Mouse (Mus musculus): ENCODE measurements around the gene Zbtb32.
A peak's percentile ranks its signal among the peaks of the same experiment; 100 is the strongest.

Gene Zbtb32

GRCm38 (mm10) chr7:30567555-30567954 lies 31.2 kb downstream of the Zbtb32 start:
- DNase-seq (ENCODE audit: low read depth, low spot score), result no peak

- no peak for DNase-seq (ENCODE audit: low read depth, low spot score)
These were observed 32.7 kb downstream of the Zbtb32 start for GRCm38 (mm10) chr7:30566033-30566432.

- no peak for DNase-seq (ENCODE audit: low read depth, low spot score)
These were observed 33.6 kb downstream of the Zbtb32 start, which contains the start of gene Igflr1 for GRCm38 (mm10) chr7:30564970-30565571. Igflr1 (plus strand) TSS chr7:30565427.

GRCm38 (mm10) chr7:30563906-30564280 lies 34.8 kb downstream of the Zbtb32 start:
- DNase-seq (ENCODE audit: low read depth, low spot score), result peak; percentile 44

GRCm38 (mm10) chr7:30563117-30563905 lies 35.4 kb downstream of the Zbtb32 start, which contains the start of the genes U2af1l4, Gm49396 and Psenen:
U2af1l4 (plus strand) TSS chr7:30563301.
Gm49396 (plus strand) TSS chr7:30563344.
Psenen (minus strand) TSS chr7:30563627.
- DNase-seq (ENCODE audit: low read depth, low spot score), result peak; percentile 99

- DNase-seq (ENCODE audit: low read depth, low spot score), result peak; percentile 40
These were observed 36.1 kb downstream of the Zbtb32 start for GRCm38 (mm10) chr7:30562526-30563116.

GRCm38 (mm10) chr7:30560296-30560695 lies 38.4 kb downstream of the Zbtb32 start:
- DNase-seq (ENCODE audit: low read depth, low spot score), result no peak

GRCm38 (mm10) chr7:30559443-30559954 lies 39.2 kb downstream of the Zbtb32 start, which contains the start of gene Lin37:
Lin37 (minus strand) TSS chr7:30559838.
- peak; percentile 100 for DNase-seq (ENCODE audit: low read depth, low spot score)

GRCm38 (mm10) chr7:30558656-30559442 lies 39.9 kb downstream of the Zbtb32 start:
- DNase-seq (ENCODE audit: low read depth, low spot score), result peak; percentile 36

- DNase-seq (ENCODE audit: low read depth, low spot score), result peak; percentile 39
These were observed 40.7 kb downstream of the Zbtb32 start for GRCm38 (mm10) chr7:30557901-30558514.

- DNase-seq (ENCODE audit: low read depth, low spot score), result no peak
These were observed 41.7 kb downstream of the Zbtb32 start for GRCm38 (mm10) chr7:30556894-30557536.

- no peak for DNase-seq (ENCODE audit: low read depth, low spot score)
These were observed 44.7 kb downstream of the Zbtb32 start for GRCm38 (mm10) chr7:30553810-30554584.

GRCm38 (mm10) chr7:30553021-30553589 lies 45.6 kb downstream of the Zbtb32 start:
- DNase-seq (ENCODE audit: low read depth, low spot score), result peak; percentile 59

GRCm38 (mm10) chr7:30552102-30553020 lies 46.3 kb downstream of the Zbtb32 start, which contains the start of the genes Hspb6 and Proser3:
Hspb6 (plus strand) TSS chr7:30552178.
Proser3 (minus strand) TSS chr7:30552299.
- DNase-seq (ENCODE audit: low read depth, low spot score), result peak; percentile 100

GRCm38 (mm10) chr7:30551445-30552101 lies 47.1 kb downstream of the Zbtb32 start:
- no peak for DNase-seq (ENCODE audit: low read depth, low spot score)

GRCm38 (mm10) chr7:30550603-30551002 lies 48.1 kb downstream of the Zbtb32 start:
- DNase-seq (ENCODE audit: low read depth, low spot score), result no peak

GRCm38 (mm10) chr7:30549880-30550279 lies 48.8 kb downstream of the Zbtb32 start:
- DNase-seq (ENCODE audit: low read depth, low spot score), result no peak

All from brain, adult 2 months (tissue).